Mouse (Mus musculus) MEL (cell line): ENCODE measurements around the gene Cpeb3. TPM values are rescaled to one million over a fixed set of nuclear protein-coding genes. Genes with fewer than 3 reads are reported as not detected.

Experiments
- DNase-seq: peaks from one replicate; pipeline ENCODE4 v3.0.0; 2011; ENCODE audit warnings: low read depth, low spot score
- H3K27ac ChIP-seq: 2 replicates; pipeline ENCODE4 v1.5.1; 2012; ENCODE audit warnings: low read depth, mild to moderate bottlenecking, control low read depth, low read length, moderate library complexity; ENCODE audit not compliant: control insufficient read depth
- H3K27me3 ChIP-seq, 2 experiments: fragments of 150-350 bp in 1 of 2; sonication (generic) in 1 of 2; 2 replicates each; pipeline ENCODE4 v1.6.1; 2012; ENCODE audit warnings: low read length in 2 of 2, mild to moderate bottlenecking in 2 of 2, improper control_type of control experiment in 1 of 2, moderate library complexity in 1 of 2; ENCODE audit not compliant: insufficient read depth in 2 of 2, control insufficient read depth in 1 of 2
- H3K36me3 ChIP-seq, 2 experiments: 2 replicates each; pipeline ENCODE4 v1.6.1; 2012 to 2014; ENCODE audit warnings: low read length in 2 of 2, improper control_type of control experiment in 1 of 2, inconsistent platforms in 1 of 2, mild to moderate bottlenecking in 1 of 2; ENCODE audit not compliant: insufficient read depth in 2 of 2, control insufficient read depth in 1 of 2
- H3K4me1 ChIP-seq, 2 experiments: fragments of 150-350 bp in 1 of 2; sonication (generic) in 1 of 2; 2 replicates each; pipeline ENCODE4 v1.6.1; 2012; ENCODE audit warnings: low read length in 2 of 2, improper control_type of control experiment in 1 of 2, mild to moderate bottlenecking in 1 of 2; ENCODE audit not compliant: insufficient read depth in 2 of 2, control insufficient read depth in 1 of 2
- H3K4me3 ChIP-seq, 2 experiments: fragments of 150-350 bp in 1 of 2; sonication (generic) in 1 of 2; 2 replicates each; pipeline ENCODE4 v1.5.1; 2012; ENCODE audit warnings: low read depth in 2 of 2, low read length in 2 of 2, mild to moderate bottlenecking in 2 of 2, moderate library complexity in 2 of 2, control low read depth in 1 of 2, improper control_type of control experiment in 1 of 2; ENCODE audit not compliant: control insufficient read depth in 1 of 2, insufficient read depth in 1 of 2
- H3K79me2 ChIP-seq: 2 replicates; pipeline ENCODE4 v1.6.1; 2012; ENCODE audit warnings: mild to moderate bottlenecking, low read length, moderate library complexity; ENCODE audit not compliant: control insufficient read depth, poor library complexity, insufficient read depth
- H3K9ac ChIP-seq: 2 replicates; pipeline ENCODE4 v1.6.1; 2012; ENCODE audit warnings: low read depth, mild to moderate bottlenecking, control low read depth, low read length, moderate library complexity; ENCODE audit not compliant: control insufficient read depth, poor library complexity, severe bottlenecking
- H3K9me3 ChIP-seq: fragments of 150-350 bp; sonication (generic); replicated peaks from 2 replicates; pipeline ENCODE4 v1.6.1; 2012; ENCODE audit warnings: mild to moderate bottlenecking, low read length, improper control_type of control experiment, moderate library complexity; ENCODE audit not compliant: insufficient read depth
- CHD1 ChIP-seq: IDR thresholded peaks from 2 replicates; pipeline ENCODE4 v1.6.1; 2012; ENCODE audit warnings: low read depth, mild to moderate bottlenecking, inconsistent platforms, low read length, improper control_type of control experiment
- CTCF ChIP-seq, 3 experiments: IDR thresholded peaks in 2 of 3; conservative IDR thresholded peaks in 1 of 3; 2 replicates each; pipeline ENCODE4 v1.5.1; 2011 to 2012; ENCODE audit warnings: low read length in 3 of 3, low read depth in 2 of 3, mild to moderate bottlenecking in 2 of 3, improper control_type of control experiment in 1 of 3, inconsistent platforms in 1 of 3, mixed read lengths in 1 of 3, moderate library complexity in 1 of 3; ENCODE audit not compliant: control insufficient read depth in 1 of 3, insufficient read depth in 1 of 3, poor library complexity in 1 of 3, severe bottlenecking in 1 of 3
- E2F4 ChIP-seq: IDR thresholded peaks from 2 replicates; pipeline ENCODE4 v1.6.1; 2011; ENCODE audit warnings: low read depth, low read length, improper control_type of control experiment, borderline replicate concordance
- ELF1 ChIP-seq: IDR thresholded peaks from 2 replicates; pipeline ENCODE4 v1.6.1; 2014; ENCODE audit warnings: low read depth, mild to moderate bottlenecking, inconsistent platforms, low read length, improper control_type of control experiment, moderate library complexity
- EP300 ChIP-seq, 2 experiments: IDR thresholded peaks; 2 replicates each; pipeline ENCODE4 v1.6.1; 2011; ENCODE audit warnings: improper control_type of control experiment in 2 of 2, low read length in 2 of 2, low read depth in 1 of 2, mild to moderate bottlenecking in 1 of 2
- KAT2A ChIP-seq: conservative IDR thresholded peaks from 2 replicates; pipeline ENCODE4 v1.6.1; 2012; ENCODE audit warnings: low read depth, low read length, improper control_type of control experiment, inconsistent platforms
- MAFK ChIP-seq: IDR thresholded peaks from 2 replicates; pipeline ENCODE4 v1.6.1; 2011; ENCODE audit warnings: low read depth, mild to moderate bottlenecking, low read length, improper control_type of control experiment, borderline replicate concordance
- MAX ChIP-seq: IDR thresholded peaks from 2 replicates; pipeline ENCODE4 v1.6.1; 2011; ENCODE audit warnings: low read length, improper control_type of control experiment
- MAZ ChIP-seq: IDR thresholded peaks from 2 replicates; pipeline ENCODE4 v1.6.1; 2012; ENCODE audit warnings: low read depth, mild to moderate bottlenecking, inconsistent platforms, low read length, improper control_type of control experiment
- MEF2A ChIP-seq: IDR thresholded peaks from 2 replicates; pipeline ENCODE4 v1.6.1; 2014; ENCODE audit warnings: low read depth, mild to moderate bottlenecking, inconsistent platforms, low read length, improper control_type of control experiment; ENCODE audit not compliant: poor library complexity, insufficient replicate concordance, severe bottlenecking; ENCODE audit errors: extremely low read depth
- MXI1 ChIP-seq: IDR thresholded peaks from 2 replicates; pipeline ENCODE4 v1.6.1; 2011; ENCODE audit warnings: mild to moderate bottlenecking, low read depth, low read length, improper control_type of control experiment
- MYB ChIP-seq: IDR thresholded peaks from 2 replicates; pipeline ENCODE4 v1.6.1; 2011; ENCODE audit warnings: mild to moderate bottlenecking, low read depth, low read length, improper control_type of control experiment
- MYC ChIP-seq: IDR thresholded peaks from 2 replicates; pipeline ENCODE4 v1.6.1; 2011; ENCODE audit warnings: low read depth, mild to moderate bottlenecking, low read length, improper control_type of control experiment, moderate library complexity
- NELFE ChIP-seq: IDR thresholded peaks from 2 replicates; pipeline ENCODE4 v1.6.1; 2011; ENCODE audit warnings: low read depth, low read length, improper control_type of control experiment
- POLR2A ChIP-seq, 2 experiments: IDR thresholded peaks; 2 replicates each; pipeline ENCODE4 v1.6.1; 2011 to 2012; ENCODE audit warnings: low read length in 2 of 2, mild to moderate bottlenecking in 2 of 2, control low read depth in 1 of 2, improper control_type of control experiment in 1 of 2, low read depth in 1 of 2, moderate library complexity in 1 of 2; ENCODE audit not compliant: control insufficient read depth in 1 of 2, insufficient read depth in 1 of 2, poor library complexity in 1 of 2
- POLR2AphosphoS5 ChIP-seq: IDR thresholded peaks from 2 replicates; pipeline ENCODE4 v1.6.1; 2012; ENCODE audit warnings: low read depth, borderline replicate concordance, mild to moderate bottlenecking, inconsistent platforms, low read length, moderate library complexity, mixed read lengths
- SMC3 ChIP-seq: IDR thresholded peaks from 2 replicates; pipeline ENCODE4 v1.6.1; 2011; ENCODE audit warnings: low read depth, low read length, improper control_type of control experiment
- TAL1 ChIP-seq: IDR thresholded peaks from 2 replicates; pipeline ENCODE4 v1.6.1; 2012; ENCODE audit warnings: mild to moderate bottlenecking, inconsistent platforms, low read length, moderate library complexity, mixed read lengths
- UBTF ChIP-seq: IDR thresholded peaks from 2 replicates; pipeline ENCODE4 v1.6.1; 2012; ENCODE audit warnings: low read depth, mild to moderate bottlenecking, inconsistent platforms, low read length, improper control_type of control experiment, moderate library complexity, borderline replicate concordance; ENCODE audit not compliant: insufficient read depth
- ZKSCAN1 ChIP-seq: IDR thresholded peaks from 2 replicates; pipeline ENCODE4 v1.6.1; 2012; ENCODE audit warnings: low read depth, mild to moderate bottlenecking, inconsistent platforms, low read length, improper control_type of control experiment, moderate library complexity
- ZMIZ1 ChIP-seq: IDR thresholded peaks from 2 replicates; pipeline ENCODE4 v1.6.1; 2012; ENCODE audit warnings: low read depth, mild to moderate bottlenecking, inconsistent platforms, low read length, improper control_type of control experiment, moderate library complexity
- ZNF384 ChIP-seq: IDR thresholded peaks from 2 replicates; pipeline ENCODE4 v1.6.1; 2012; ENCODE audit warnings: low read depth, mild to moderate bottlenecking, inconsistent platforms, low read length, improper control_type of control experiment
- polyA plus RNA-seq, 2 experiments: library from polyadenylated mRNA; stranded (reverse) in 1 of 2; unstranded in 1 of 2; fragments of >175 nt in 1 of 2; fragments of >200 nt in 1 of 2; gene quantifications; 2 replicates each; pipeline versions ENCODE4 v1.2.1 to v1.2.4; 2012; ENCODE audit warnings: low replicate concordance in 2 of 2, low read depth in 1 of 2; ENCODE audit not compliant: insufficient read length in 2 of 2, insufficient read depth in 1 of 2, missing spikeins in 1 of 2
- total RNA-seq: library from RNA; depleted of rRNA; stranded (reverse); fragments of 300-350 nt; gene quantifications from 2 replicates; pipeline ENCODE4 v1.2.3, GENCODE M21; 2012

The Cpeb3 gene
- total and polyA plus RNA-seq, 3 experiments = 0.35 to 0.93 TPM; not detected in 1

DNA sequence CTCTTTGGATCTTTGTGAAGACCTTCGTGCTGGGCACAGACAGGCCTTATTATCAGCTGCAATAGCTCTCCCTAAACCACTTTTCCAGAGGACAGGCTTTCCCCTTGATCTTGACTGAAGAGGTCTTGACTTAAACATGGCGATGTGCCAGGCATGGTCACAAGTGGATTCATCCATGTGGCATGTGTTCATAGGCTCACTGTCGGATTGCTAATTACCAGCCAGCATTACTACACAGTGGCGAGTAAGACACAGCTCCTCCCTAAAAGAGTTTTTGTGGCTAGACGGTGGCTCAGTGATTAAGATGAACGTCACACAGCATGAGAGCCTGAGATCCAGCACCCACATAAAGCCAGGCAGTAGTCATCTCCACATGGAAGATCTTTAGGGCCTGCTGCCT is 178.6 kb downstream of the Cpeb3 start:
- no peaks in the 10 kb centered on the region for H3K4me1 ChIP-seq
- no peaks in the 10 kb centered on the region for H3K79me2 ChIP-seq
- H3K27ac ChIP-seq = no peak overlapping the region
- TF ChIP-seq CHD1 (no peak), TAL1 (no peak), NELFE (no peak), MAZ (no peak), ELF1 (no peak), EP300 (IDR thresholded peaks at IDR 0.05; ENCODE audit: low read depth in 1 of 2, low read length in 2 of 2) (no peak), POLR2AphosphoS5 (no peak), MAX (no peak), MXI1 (no peak), ZMIZ1 (no peak)
- TF ChIP-seq, all 39 proteins: peak for 0
- DNase-seq = no peak
- no peak overlapping the region for H3K9ac ChIP-seq
- no peak overlapping the region for H3K4me3 ChIP-seq
- no peaks in the 10 kb centered on the region for H3K36me3 ChIP-seq
- no peaks in the 10 kb centered on the region for H3K9me3 ChIP-seq
- no peaks in the 10 kb centered on the region for H3K27me3 ChIP-seq

DNA sequence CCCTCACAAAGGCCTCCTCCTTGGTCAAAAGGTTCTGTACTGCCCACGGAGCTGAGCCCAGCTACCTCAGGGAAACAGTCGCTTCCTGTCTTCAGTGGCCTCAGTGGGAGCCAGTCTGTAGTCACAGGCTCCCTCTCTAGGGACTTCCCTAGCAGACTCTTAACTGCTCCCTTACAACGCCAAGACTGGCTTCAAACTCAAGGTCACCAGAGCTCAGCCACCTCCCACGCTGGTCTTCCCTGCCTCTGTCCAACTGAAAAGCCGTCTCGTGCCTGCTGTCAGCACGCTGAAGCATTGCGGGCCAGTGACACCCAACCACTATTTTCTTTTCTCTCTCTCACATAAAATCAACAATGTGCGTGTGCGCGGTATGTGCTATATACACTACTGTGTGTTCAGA is 182.0 kb downstream of the Cpeb3 start:
- H3K27me3 ChIP-seq = no peaks in the 10 kb centered on the region

More for the DNA sequence above, 182.0 kb downstream of the Cpeb3 start:
- Histone ChIP-seq H3K79me2 (no peaks in the 10 kb centered on the region), H3K4me1 (no peaks in the 10 kb centered on the region), H3K27ac (no peak overlapping the region)
- DNase-seq = no peak
- TF ChIP-seq EP300 (IDR thresholded peaks at IDR 0.05; ENCODE audit: low read depth in 1 of 2, low read length in 2 of 2) = no peak
- no peak for TF ChIP-seq POLR2A (IDR thresholded peaks at IDR 0.05; ENCODE audit: control insufficient read depth in 1 of 2, insufficient read depth in 1 of 2, low read depth in 1 of 2, low read length in 2 of 2, poor library complexity in 1 of 2)
- TF ChIP-seq KAT2A = no peak
- TF ChIP-seq ZNF384 = no peak
- TF ChIP-seq E2F4 = no peak
- TF ChIP-seq ZKSCAN1 = no peak
- TF ChIP-seq MEF2A = no peak
- no peak for TF ChIP-seq NELFE
- TF ChIP-seq UBTF = no peak
- TF ChIP-seq POLR2AphosphoS5 = no peak
- no peak for TF ChIP-seq MYC
- TF ChIP-seq MYB = no peak
- TF ChIP-seq MAFK = no peak
- no peak for TF ChIP-seq CTCF (IDR thresholded peaks at IDR 0.05 in 2 of 3, conservative IDR thresholded peaks at IDR 0.05 in 1 of 3; ENCODE audit: control insufficient read depth in 1 of 3, insufficient read depth in 1 of 3, low read depth in 2 of 3, low read length in 3 of 3, poor library complexity in 1 of 3, severe bottlenecking in 1 of 3)
- TF ChIP-seq SMC3 = no peak
- TF ChIP-seq, all 39 proteins: peak for 0
- Histone ChIP-seq H3K36me3 (no peaks in the 10 kb centered on the region), H3K9ac (no peak overlapping the region), H3K9me3 (no peaks in the 10 kb centered on the region), H3K4me3 (no peak overlapping the region)
